Mouse (Mus musculus) midbrain, embryonic 10.5 days (tissue): ENCODE data around the gene Sap30l. TPM values are rescaled to one million over a fixed set of nuclear protein-coding genes. Genes with fewer than 3 reads are reported as not detected.
A peak's percentile ranks its signal among the peaks of the same experiment; 100 is the strongest.

Source experiments
- DNase-seq: peaks from one replicate; pipeline ENCODE4 v3.0.0-alpha.2; 2017; ENCODE audit warnings: low spot score
- H3K27ac ChIP-seq: fragments of 300-500 bp; sonication (generic); replicated peaks from 2 replicates; pipeline ENCODE4 v1.5.1; 2016; ENCODE audit warnings: mild to moderate bottlenecking
- H3K27me3 ChIP-seq: fragments of 300-500 bp; sonication (generic); 2 replicates; pipeline ENCODE4 v1.6.1; 2016; ENCODE audit warnings: low read depth, mild to moderate bottlenecking; ENCODE audit not compliant: poor library complexity, severe bottlenecking
- H3K36me3 ChIP-seq: fragments of 300-500 bp; sonication (generic); 2 replicates; pipeline ENCODE4 v1.6.1; 2016; ENCODE audit warnings: mild to moderate bottlenecking, moderate library complexity
- H3K4me1 ChIP-seq: fragments of 300-500 bp; sonication (generic); 2 replicates; pipeline ENCODE4 v1.6.1; 2016
- H3K4me3 ChIP-seq: fragments of 300-500 bp; sonication (generic); 2 replicates; pipeline ENCODE4 v1.5.1; 2016; ENCODE audit warnings: mild to moderate bottlenecking, moderate library complexity
- H3K9me3 ChIP-seq: fragments of 300-500 bp; sonication (generic); replicated peaks from 2 replicates; pipeline ENCODE4 v1.6.1; 2016; ENCODE audit warnings: mild to moderate bottlenecking
- WGBS: fragments of 180-500 bp; shearing (Covaris S2); methylation state at CpG from one replicate; pipeline ENCODE4 v1.1.7; 2016; 5-methylcytosine and 5-hydroxymethylcytosine counted together
- polyA plus RNA-seq: library from polyadenylated mRNA; unstranded; fragments of >200 nt; fragmentation: Nextera tagmentation; extraction: Ambion mirVana; gene quantifications from 2 replicates; pipeline ENCODE4 v1.2.1, GENCODE M21; 2016

The Sap30l gene
- polyA plus RNA-seq, 1 experiment from 2014 or later, result 7.2 TPM

GRCm38 (mm10) chr11:57827915-57828545 lies 26.6 kb downstream of the Sap30l start:
- under 1% methylated on average over 33 of the region's 33 CpGs for WGBS
- peak; percentile 64 for DNase-seq
- H3K9me3 ChIP-seq, result no peaks in the 10 kb centered on the region
- no peaks in the 10 kb centered on the region for H3K36me3 ChIP-seq
- peaks cover 41% of the 10 kb centered on the region for H3K4me1 ChIP-seq
- peak overlapping the region; percentile 48 for H3K4me3 ChIP-seq
- H3K27ac ChIP-seq, result no peak overlapping the region
- peaks cover 94% of the 10 kb centered on the region for H3K27me3 ChIP-seq

GRCm38 (mm10) chr11:57828955-57829870 lies 27.8 kb downstream of the Sap30l start:
- Histone ChIP-seq H3K9me3 (no peaks in the 10 kb centered on the region), H3K4me3 (peak overlapping the region; percentile 28; the same call in 1 of the 2 replicates), H3K27ac (no peak overlapping the region), H3K36me3 (no peaks in the 10 kb centered on the region), H3K4me1 (peaks cover 46% of the 10 kb centered on the region), H3K27me3 (peaks cover 99% of the 10 kb centered on the region)
- under 1% methylated on average over 53 of the region's 53 CpGs for WGBS
- peak; percentile 69 for DNase-seq

- 4% methylated on average over 17 of the region's 17 CpGs for WGBS
- Histone ChIP-seq H3K36me3 (no peaks in the 10 kb centered on the region), H3K9me3 (no peaks in the 10 kb centered on the region), H3K4me1 (peaks cover 46% of the 10 kb centered on the region), H3K27me3 (peaks cover 100% of the 10 kb centered on the region), H3K4me3 (no peak overlapping the region), H3K27ac (no peak overlapping the region)
- peak; percentile 51 for DNase-seq
Measured at GRCm38 (mm10) chr11:57829871-57830775, 28.7 kb downstream of the Sap30l start.

GRCm38 (mm10) chr11:57831281-57831781 lies 29.9 kb downstream of the Sap30l start:
- peaks cover 100% of the 10 kb centered on the region for H3K27me3 ChIP-seq
- under 1% methylated on average over 31 of the region's 31 CpGs for WGBS
- no peaks in the 10 kb centered on the region for H3K36me3 ChIP-seq
- DNase-seq, result peak; percentile 58
- no peak overlapping the region for H3K27ac ChIP-seq
- peaks cover 46% of the 10 kb centered on the region for H3K4me1 ChIP-seq
- H3K9me3 ChIP-seq, result no peaks in the 10 kb centered on the region
- no peak overlapping the region; the same call in 1 of the 2 replicates for H3K4me3 ChIP-seq

- H3K36me3 ChIP-seq, result no peaks in the 10 kb centered on the region
- H3K27ac ChIP-seq, result no peak overlapping the region
- no peaks in the 10 kb centered on the region for H3K9me3 ChIP-seq
- no peak overlapping the region for H3K4me3 ChIP-seq
- peaks cover 100% of the 10 kb centered on the region for H3K27me3 ChIP-seq
- no peak for DNase-seq
- under 1% methylated on average over 16 of the region's 16 CpGs for WGBS
- H3K4me1 ChIP-seq, result peaks cover 49% of the 10 kb centered on the region
Measured at GRCm38 (mm10) chr11:57831861-57832260, 30.4 kb downstream of the Sap30l start.

- WGBS, result under 1% methylated on average over 23 of the region's 23 CpGs
- Histone ChIP-seq H3K27ac (no peak within 1 kb of the TSS), H3K4me1 (peaks cover 46% of the 10 kb centered on the region), H3K9me3 (no peaks in the 10 kb centered on the region), H3K27me3 (peaks cover 100% of the 10 kb centered on the region), H3K36me3 (no peaks in the 10 kb centered on the region), H3K4me3 (no peak within 1 kb of the TSS; the same call in 1 of the 2 replicates)
- DNase-seq, result peak; percentile 55
Measured at GRCm38 (mm10) chr11:57832552-57833201, 31.2 kb downstream of the Sap30l start, which contains the start of gene Hand1. Hand1 (minus strand) TSS chr11:57832818.

GRCm38 (mm10) chr11:57833296-57833977 lies 32.0 kb downstream of the Sap30l start:
- Histone ChIP-seq H3K4me1 (peaks cover 38% of the 10 kb centered on the region), H3K27ac (no peak overlapping the region), H3K36me3 (no peaks in the 10 kb centered on the region), H3K27me3 (peaks cover 100% of the 10 kb centered on the region), H3K9me3 (no peaks in the 10 kb centered on the region), H3K4me3 (no peak overlapping the region)
- DNase-seq, result peak; percentile 51
- under 1% methylated on average over 30 of the region's 30 CpGs for WGBS

- Histone ChIP-seq H3K27me3 (peaks cover 100% of the 10 kb centered on the region), H3K4me1 (peaks cover 34% of the 10 kb centered on the region), H3K27ac (no peak overlapping the region), H3K36me3 (no peaks in the 10 kb centered on the region), H3K9me3 (no peaks in the 10 kb centered on the region), H3K4me3 (no peak overlapping the region)
- 5% methylated on average over 6 of the region's 6 CpGs for WGBS
- DNase-seq, result no peak
Measured at GRCm38 (mm10) chr11:57834031-57834430, 32.6 kb downstream of the Sap30l start.

- Histone ChIP-seq H3K4me3 (no peak overlapping the region), H3K4me1 (peaks cover 27% of the 10 kb centered on the region), H3K9me3 (no peaks in the 10 kb centered on the region), H3K27ac (no peak overlapping the region), H3K27me3 (peaks cover 100% of the 10 kb centered on the region), H3K36me3 (no peaks in the 10 kb centered on the region)
- WGBS, result 20% methylated on average over 2 of the region's 2 CpGs
- no peak for DNase-seq
Measured at GRCm38 (mm10) chr11:57835331-57835730, 33.9 kb downstream of the Sap30l start.

GRCm38 (mm10) chr11:57835931-57836330 lies 34.5 kb downstream of the Sap30l start:
- no peak overlapping the region for H3K27ac ChIP-seq
- H3K4me1 ChIP-seq, result peaks cover 27% of the 10 kb centered on the region
- 7% methylated on average over 3 of the region's 3 CpGs for WGBS
- H3K27me3 ChIP-seq, result peaks cover 100% of the 10 kb centered on the region
- H3K9me3 ChIP-seq, result no peaks in the 10 kb centered on the region
- no peaks in the 10 kb centered on the region for H3K36me3 ChIP-seq
- no peak overlapping the region for H3K4me3 ChIP-seq
- DNase-seq, result peak; percentile 35

GRCm38 (mm10) chr11:57836401-57836800 lies 35.0 kb downstream of the Sap30l start:
- 2% methylated on average over 9 of the region's 9 CpGs for WGBS
- peaks cover 29% of the 10 kb centered on the region for H3K4me1 ChIP-seq
- no peak overlapping the region for H3K27ac ChIP-seq
- DNase-seq, result no peak
- H3K4me3 ChIP-seq, result no peak overlapping the region
- H3K9me3 ChIP-seq, result no peaks in the 10 kb centered on the region
- no peaks in the 10 kb centered on the region for H3K36me3 ChIP-seq
- peaks cover 100% of the 10 kb centered on the region for H3K27me3 ChIP-seq
